Mouse (Mus musculus): ENCODE data around the gene Ift172.
"Not testable (repeated sequence)": the region's sequence is repeated elsewhere in the genome, so short reads cannot be mapped to it uniquely, and the experiment has no call there.

Gene Ift172

GRCm38 (mm10) chr5:31216554-31216953 lies 74.4 kb downstream of the Ift172 start:
- DNase-seq (ENCODE audit: low read depth) = not testable (repeated sequence)

- no peak for DNase-seq (ENCODE audit: low read depth)
These were observed 86.5 kb downstream of the Ift172 start for GRCm38 (mm10) chr5:31204421-31204820.

- no peak for DNase-seq (ENCODE audit: low read depth)
These were observed 87.0 kb downstream of the Ift172 start for GRCm38 (mm10) chr5:31203866-31204265.

Data from NIH3T3 (cell line).